ENCODE assay signal across 26 mouse cellular contexts in genomic region chr11:120954936-120955335, GRCm38 (mm10). TPM values are rescaled to one million over a fixed set of nuclear protein-coding genes. Genes with fewer than 3 reads are reported as not detected.
DNase-seq lines count a peak whose midpoint lies in the region; ATAC-seq and TF ChIP-seq lines count a peak whose summit lies in the region.
"Had no signal": no experiment of that assay in that cellular context is flagged by ENCODE, and none has a peak within 500 bp of the region (broad histone marks: within the 10 kb centered on the region; RNA-seq: fewer than 3 reads in every experiment).

No protein-coding gene starts in this region.

- peak; percentile 47 for DNase-seq in kidney, postnatal 10 days
- DNase-seq in urinary bladder, postnatal 36 days (ENCODE audit: low spot score in 2 of 2): peak; percentile 37 to 47
- no peak for DNase-seq in urinary bladder, postnatal 25 days (ENCODE audit: low spot score)
- peak; percentile 70 for DNase-seq in lung, postnatal 0 days (ENCODE audit: low spot score)
- DNase-seq in stomach, postnatal 0 days (ENCODE audit: low spot score): peak; percentile 84
- DNase-seq in layer of hippocampus, adult 9-10 months (ENCODE audit: low spot score): no peak
- DNase-seq in thymus, adult 2 months: no peak
- DNase-seq: adrenal gland, postnatal 10 days; B cell, adult 2 months; cerebellum, adult 18-20 months; forebrain, postnatal 0 days; heart, postnatal 10 days; kidney, adult 9 months; left cerebral cortex, postnatal 4 days; right cerebral cortex, adult 18-20 months; right cerebral cortex, postnatal 4 days; thymus, postnatal 36 days had no signal

- no peak overlapping the region for H3K27ac ChIP-seq in kidney, embryonic 15.5 days
- H3K27ac ChIP-seq in lung, postnatal 0 days (ENCODE audit: low read length): no peak overlapping the region
- H3K27ac ChIP-seq in stomach, postnatal 0 days (replicated peaks): no peak overlapping the region; the same call in 1 of the 2 replicates
- H3K27ac ChIP-seq in thymus, adult 2 months (ENCODE audit: control insufficient read depth, insufficient read depth, low read length): no peak overlapping the region
- H3K27ac ChIP-seq: embryonic facial prominence, embryonic 10.5 days; hindbrain, postnatal 0 days; limb, embryonic 15.5 days; neural tube, embryonic 15.5 days had no signal

- no peak for TF ChIP-seq EP300 in lung, postnatal 0 days (IDR thresholded peaks at IDR 0.05)
- TF ChIP-seq EP300 in stomach, postnatal 0 days (optimal IDR thresholded peaks at IDR 0.05): no peak

- H3K4me2 ChIP-seq in kidney, embryonic 15.5 days: no peak overlapping the region
- no peak overlapping the region for H3K4me2 ChIP-seq in lung, postnatal 0 days (replicated peaks; ENCODE audit: low read depth, low read length)
- no peak overlapping the region for H3K4me2 ChIP-seq in stomach, postnatal 0 days (replicated peaks; ENCODE audit: low read depth)
- H3K4me2 ChIP-seq: heart, embryonic 11.5 days; limb, embryonic 15.5 days; neural tube, embryonic 15.5 days had no signal

- H3K36me3 ChIP-seq in kidney, embryonic 15.5 days: peaks cover 44% of the 10 kb centered on the region
- peaks cover 9% of the 10 kb centered on the region; the same call in 1 of the 2 replicates for H3K36me3 ChIP-seq in lung, postnatal 0 days (ENCODE audit: insufficient read depth, low read length)
- no peaks in the 10 kb centered on the region; the same call in 1 of the 2 replicates for H3K36me3 ChIP-seq in stomach, postnatal 0 days (ENCODE audit: control insufficient read depth, insufficient read depth, low read length)
- H3K36me3 ChIP-seq in thymus, adult 2 months (ENCODE audit: control insufficient read depth, insufficient read depth, low read length): no peaks in the 10 kb centered on the region

- H3K4me3 ChIP-seq in kidney, embryonic 15.5 days (replicated peaks): no peak overlapping the region
- no peak overlapping the region for H3K4me3 ChIP-seq in lung, postnatal 0 days (ENCODE audit: low read depth, low read length)
- H3K4me3 ChIP-seq in stomach, postnatal 0 days (ENCODE audit: low read depth, low read length): no peak overlapping the region
- no peak overlapping the region for H3K4me3 ChIP-seq in thymus, adult 2 months (ENCODE audit: control insufficient read depth, insufficient read depth, low read length)
- H3K4me3 ChIP-seq: embryonic facial prominence, embryonic 10.5 days; limb, embryonic 15.5 days; neural tube, embryonic 15.5 days had no signal

- ATAC-seq in kidney, embryonic 15.5 days (replicated peaks; ENCODE audit: low FRiP score): no peak
- ATAC-seq in lung, postnatal 0 days: peak; percentile 39
- ATAC-seq in stomach, postnatal 0 days (ENCODE audit: low FRiP score, low TSS enrichment): peak; percentile 55; the same call in 1 of the 2 replicates
- ATAC-seq: activated CD4-positive, CD25-positive, alpha-beta regulatory T cell, adult 4 months; forebrain, postnatal 0 days; hindbrain, postnatal 0 days; intestine, embryonic 16.5 days; midbrain, embryonic 16.5 days had no signal

- no peak for TF ChIP-seq CTCF in lung, postnatal 0 days (IDR thresholded peaks at IDR 0.05)
- TF ChIP-seq CTCF in stomach, postnatal 0 days (IDR thresholded peaks at IDR 0.05; ENCODE audit: low read depth): no peak
- no peak for TF ChIP-seq CTCF in thymus, adult 2 months (IDR thresholded peaks at IDR 0.05; ENCODE audit: borderline replicate concordance, control insufficient read depth, extremely low read depth, insufficient read depth, low read length, poor library complexity)

- peaks cover 47% of the 10 kb centered on the region for H3K4me1 ChIP-seq in kidney, embryonic 15.5 days
- H3K4me1 ChIP-seq in lung, postnatal 0 days (ENCODE audit: insufficient read depth, low read depth, low read length): peaks cover 10% of the 10 kb centered on the region; the same call in 1 of the 2 replicates
- H3K4me1 ChIP-seq in stomach, postnatal 0 days (replicated peaks; ENCODE audit: control insufficient read depth, insufficient read depth): peaks cover 7% of the 10 kb centered on the region
- peaks cover 23% of the 10 kb centered on the region for H3K4me1 ChIP-seq in thymus, adult 2 months (replicated peaks; ENCODE audit: control insufficient read depth, insufficient read depth, low read length)

- peaks cover 1% of the 10 kb centered on the region; the same call in 1 of the 2 replicates for H3K27me3 ChIP-seq in kidney, embryonic 15.5 days
- no peaks in the 10 kb centered on the region for H3K27me3 ChIP-seq in lung, postnatal 0 days (replicated peaks; ENCODE audit: insufficient read depth, low read length)
- H3K27me3 ChIP-seq in stomach, postnatal 0 days (ENCODE audit: control insufficient read depth, insufficient read depth, low read length): no peaks in the 10 kb centered on the region
- H3K27me3 ChIP-seq in thymus, adult 2 months (ENCODE audit: control insufficient read depth, insufficient read depth, low read length): no peaks in the 10 kb centered on the region
- H3K27me3 ChIP-seq: limb, embryonic 15.5 days had no signal

- H3K9me3 ChIP-seq in kidney, embryonic 15.5 days (replicated peaks): no peaks in the 10 kb centered on the region
- H3K9me3 ChIP-seq in lung, postnatal 0 days (ENCODE audit: low read length): no peaks in the 10 kb centered on the region
- H3K9me3 ChIP-seq in stomach, postnatal 0 days (ENCODE audit: control insufficient read depth, low read length): no peaks in the 10 kb centered on the region
- H3K9me3 ChIP-seq: embryonic facial prominence, embryonic 10.5 days; limb, embryonic 15.5 days; neural tube, embryonic 15.5 days had no signal

- H3K9ac ChIP-seq in kidney, embryonic 15.5 days: no peak overlapping the region
- no peak overlapping the region for H3K9ac ChIP-seq in lung, postnatal 0 days (replicated peaks; ENCODE audit: low read depth)
- no peak overlapping the region for H3K9ac ChIP-seq in stomach, postnatal 0 days (ENCODE audit: low read length)
- H3K9ac ChIP-seq: forebrain, postnatal 0 days; limb, embryonic 15.5 days; neural tube, embryonic 15.5 days had no signal

- 70% methylated on average over 5 of the region's 5 CpGs for WGBS in kidney, embryonic 15.5 days
- 54% methylated on average over 5 of the region's 5 CpGs for WGBS in lung, postnatal 0 days
- WGBS in stomach, postnatal 0 days: 48% methylated on average over 5 of the region's 5 CpGs
- 94% methylated on average over 5 of the region's 5 CpGs for WGBS in thymus, adult 2 months

- no peak for TF ChIP-seq POLR2A in thymus, adult 2 months (IDR thresholded peaks at IDR 0.05; ENCODE audit: control insufficient read depth, extremely low read depth, insufficient read depth, low read length, poor library complexity)

RNA-seq across cellular contexts. Expression of gene Slc16a3, which starts 6.7 kb away (rescaled TPM):
- polyA plus RNA-seq in kidney, embryonic 15.5 days (2015; fragmentation: Nextera tagmentation; extraction: Ambion mirVana): 54.0 and 66.0 TPM in 2 replicates
- 10.0 and 10.4 TPM in 2 replicates for polyA plus RNA-seq in lung, postnatal 0 days (2015; fragmentation: Nextera tagmentation; extraction: Ambion mirVana)
- 7.2 and 10.0 TPM in 2 replicates for polyA plus RNA-seq in stomach, postnatal 0 days (2015; fragmentation: Nextera tagmentation; extraction: Ambion mirVana)
- 8.0 and 8.5 TPM in 2 replicates for polyA plus RNA-seq in thymus, adult 2 months (2012; rRNA removed)

RNA-seq across cellular contexts. Expression of gene Ccdc57, which starts 22.3 kb away (rescaled TPM):
- polyA plus RNA-seq in kidney, embryonic 15.5 days (2015; fragmentation: Nextera tagmentation; extraction: Ambion mirVana): 8.0 and 8.4 TPM in 2 replicates
- polyA plus RNA-seq in lung, postnatal 0 days (2015; fragmentation: Nextera tagmentation; extraction: Ambion mirVana): 3.4 and 3.7 TPM in 2 replicates
- polyA plus RNA-seq in stomach, postnatal 0 days (2015; fragmentation: Nextera tagmentation; extraction: Ambion mirVana): 1.1 and 1.4 TPM in 2 replicates
- 1.6 and 1.7 TPM in 2 replicates for polyA plus RNA-seq in thymus, adult 2 months (2012; rRNA removed)

RNA-seq across cellular contexts. Expression of gene Csnk1d, which starts 36.2 kb away (rescaled TPM):
- 129 and 140 TPM in 2 replicates for polyA plus RNA-seq in kidney, embryonic 15.5 days (2015; fragmentation: Nextera tagmentation; extraction: Ambion mirVana)
- 83.7 and 84.4 TPM in 2 replicates for polyA plus RNA-seq in lung, postnatal 0 days (2015; fragmentation: Nextera tagmentation; extraction: Ambion mirVana)
- polyA plus RNA-seq in stomach, postnatal 0 days (2015; fragmentation: Nextera tagmentation; extraction: Ambion mirVana): 60.7 and 63.8 TPM in 2 replicates
- polyA plus RNA-seq in thymus, adult 2 months (2012; rRNA removed): 98.2 and 106 TPM in 2 replicates

Comparison
In these comparisons a context has a peak if more than half of its experiments do, and no peak if none do; other contexts are left out.
1. DNase-seq: peak in kidney, postnatal 10 days (single experiment), urinary bladder, postnatal 36 days (2 of 2), lung, postnatal 0 days (single experiment) and stomach, postnatal 0 days (single experiment); none in urinary bladder, postnatal 25 days (single experiment), layer of hippocampus, adult 9-10 months (single experiment) and thymus, adult 2 months (single experiment).